In genomic region chr1:149831100-149831499, GRCm38 (mm10) we compare ENCODE assay signal across 19 mouse cellular contexts.
"Had no signal": no experiment of that assay in that cellular context is flagged by ENCODE, and none has a peak within 500 bp of the region (broad histone marks: within the 10 kb centered on the region; RNA-seq: fewer than 3 reads in every experiment).

No protein-coding gene starts in this region.

- ATAC-seq: intestine, embryonic 16.5 days had no signal

- H3K27me3 ChIP-seq: limb, embryonic 13.5 days; liver, embryonic 13.5 days; lung, embryonic 15.5 days; stomach, embryonic 15.5 days had no signal

- H3K9me3 ChIP-seq: limb, embryonic 10.5 days; limb, embryonic 13.5 days; liver, embryonic 13.5 days; lung, embryonic 15.5 days; stomach, embryonic 15.5 days had no signal

- H3K4me2 ChIP-seq: limb, embryonic 13.5 days; liver, embryonic 13.5 days; lung, embryonic 15.5 days; midbrain, embryonic 11.5 days; stomach, embryonic 15.5 days had no signal

- H3K36me3 ChIP-seq: limb, embryonic 10.5 days; limb, embryonic 13.5 days; liver, embryonic 13.5 days; lung, embryonic 15.5 days; stomach, embryonic 15.5 days had no signal

- H3K27ac ChIP-seq: limb, embryonic 10.5 days; limb, embryonic 13.5 days; liver, embryonic 13.5 days; lung, embryonic 15.5 days; macrophage; stomach, embryonic 15.5 days had no signal

- H3K4me3 ChIP-seq: limb, embryonic 10.5 days; limb, embryonic 13.5 days; liver, embryonic 13.5 days; lung, embryonic 15.5 days; stomach, embryonic 15.5 days had no signal

- H3K4me1 ChIP-seq: limb, embryonic 10.5 days; limb, embryonic 13.5 days; liver, embryonic 13.5 days; lung, embryonic 15.5 days; stomach, embryonic 15.5 days had no signal

- DNase-seq: kidney, adult 18-20 months; kidney, adult 9 months; kidney, postnatal 14 days; kidney, postnatal 4 days; layer of hippocampus, adult 9-11 months; liver; liver, embryonic 13.5 days; lung, postnatal 10 days; midbrain, embryonic 14.5 days; right cerebral cortex, postnatal 14 days; right cerebral cortex, postnatal 4 days; thymus, postnatal 25 days had no signal

- H3K9ac ChIP-seq: limb, embryonic 13.5 days; liver, embryonic 13.5 days; lung, embryonic 15.5 days; stomach, embryonic 15.5 days had no signal
